Mouse (Mus musculus) lung, adult 2 months (tissue): ENCODE data around the gene Col4a1.

Experiments used
- CTCF ChIP-seq: fragments of 200-500 bp; IDR thresholded peaks from 2 replicates; pipeline ENCODE4 v1.5.1; 2011; ENCODE audit warnings: mild to moderate bottlenecking, low read length, control low read depth; ENCODE audit not compliant: insufficient read depth
- POLR2A ChIP-seq: fragments of 200-500 bp; IDR thresholded peaks from 2 replicates; pipeline ENCODE4 v1.6.1; 2011; ENCODE audit warnings: low read depth, mild to moderate bottlenecking, control low read depth, low read length, borderline replicate concordance; ENCODE audit errors: extremely low read depth

GRCm38 (mm10) chr8:11182148-11182484 is 130.5 kb downstream of the Col4a1 start:
- TF ChIP-seq CTCF = no peak
- TF ChIP-seq POLR2A = no peak
